Mouse (Mus musculus): ENCODE measurements around the gene Slc4a7.
A peak's percentile ranks its signal among the peaks of the same experiment; 100 is the strongest.
"Not testable (repeated sequence)": the region's sequence is repeated elsewhere in the genome, so short reads cannot be mapped to it uniquely, and the experiment has no call there.

Gene Slc4a7

GRCm38 (mm10) chr14:14800332-14800731 lies 98.3 kb downstream of the Slc4a7 start:
- no peak for DNase-seq (ENCODE audit: low read depth, low spot score)

GRCm38 (mm10) chr14:14800810-14801209 lies 98.7 kb downstream of the Slc4a7 start:
- no peak for DNase-seq (ENCODE audit: low read depth, low spot score)

GRCm38 (mm10) chr14:14803115-14803514 lies 101.0 kb downstream of the Slc4a7 start, which contains the start of gene Nek10:
Nek10 (plus strand) TSS chr14:14803415.
- DNase-seq (ENCODE audit: low read depth, low spot score) = not testable (repeated sequence)

GRCm38 (mm10) chr14:14803921-14804517 lies 101.9 kb downstream of the Slc4a7 start:
- peak; percentile 24 for DNase-seq (ENCODE audit: low read depth, low spot score)

- no peak for DNase-seq (ENCODE audit: low read depth, low spot score)
Measured at GRCm38 (mm10) chr14:14804518-14805212, 102.6 kb downstream of the Slc4a7 start.

- DNase-seq (ENCODE audit: low read depth, low spot score) = peak; percentile 4
Measured at GRCm38 (mm10) chr14:14832520-14833240, 130.6 kb downstream of the Slc4a7 start.

GRCm38 (mm10) chr14:14833498-14833897 lies 131.4 kb downstream of the Slc4a7 start:
- no peak for DNase-seq (ENCODE audit: low read depth, low spot score)

GRCm38 (mm10) chr14:14834266-14834665 lies 132.2 kb downstream of the Slc4a7 start:
- no peak for DNase-seq (ENCODE audit: low read depth, low spot score)

GRCm38 (mm10) chr14:14837627-14838026 lies 135.5 kb downstream of the Slc4a7 start:
- DNase-seq (ENCODE audit: low read depth, low spot score) = no peak

- no peak for DNase-seq (ENCODE audit: low read depth, low spot score)
Measured at GRCm38 (mm10) chr14:14838109-14838508, 136.0 kb downstream of the Slc4a7 start.

GRCm38 (mm10) chr14:14842734-14843530 lies 140.9 kb downstream of the Slc4a7 start:
- no peak for DNase-seq (ENCODE audit: low read depth, low spot score)

All from brain, embryonic 18.5 days (tissue).